Mouse (Mus musculus) erythroblast, embryonic 14.5 days (primary cell): ENCODE results near the gene Susd6. TPM values are rescaled to one million over a fixed set of nuclear protein-coding genes. Genes with fewer than 3 reads are reported as not detected.

ENCODE experiments used
- H3K27me3 ChIP-seq: 2 replicates; pipeline ENCODE4 v1.6.1; 2012; ENCODE audit warnings: inconsistent platforms; ENCODE audit not compliant: control insufficient read depth
- H3K36me3 ChIP-seq: 2 replicates; pipeline ENCODE4 v1.6.1; 2012; ENCODE audit warnings: mild to moderate bottlenecking, inconsistent platforms; ENCODE audit not compliant: control insufficient read depth
- H3K4me1 ChIP-seq: 2 replicates; pipeline ENCODE4 v1.6.1; 2012; ENCODE audit warnings: inconsistent platforms; ENCODE audit not compliant: control insufficient read depth
- H3K4me3 ChIP-seq: replicated peaks from 2 replicates; pipeline ENCODE3; 2012; ENCODE audit warnings: moderate library complexity, mild to moderate bottlenecking, inconsistent platforms
- H3K9me3 ChIP-seq: 2 replicates; pipeline ENCODE4 v1.6.1; 2012; ENCODE audit warnings: low read length, inconsistent platforms, mixed read lengths; ENCODE audit not compliant: control insufficient read depth
- GATA1 ChIP-seq: IDR thresholded peaks from 2 replicates; pipeline ENCODE4 v1.6.1; 2012; ENCODE audit warnings: low read length, inconsistent platforms, mixed read lengths
- TAL1 ChIP-seq: IDR thresholded peaks from 3 replicates; pipeline ENCODE4 v1.6.1; 2012; ENCODE audit warnings: low read length, inconsistent platforms, mixed read lengths
- polyA plus RNA-seq: library from polyadenylated mRNA; stranded (reverse); fragments of >175 nt; gene quantifications from 2 replicates; pipeline ENCODE4 v1.2.3, GENCODE M21; 2012

Susd6 gene
- polyA plus RNA-seq, 1 experiment, result 1.2 TPM

DNA sequence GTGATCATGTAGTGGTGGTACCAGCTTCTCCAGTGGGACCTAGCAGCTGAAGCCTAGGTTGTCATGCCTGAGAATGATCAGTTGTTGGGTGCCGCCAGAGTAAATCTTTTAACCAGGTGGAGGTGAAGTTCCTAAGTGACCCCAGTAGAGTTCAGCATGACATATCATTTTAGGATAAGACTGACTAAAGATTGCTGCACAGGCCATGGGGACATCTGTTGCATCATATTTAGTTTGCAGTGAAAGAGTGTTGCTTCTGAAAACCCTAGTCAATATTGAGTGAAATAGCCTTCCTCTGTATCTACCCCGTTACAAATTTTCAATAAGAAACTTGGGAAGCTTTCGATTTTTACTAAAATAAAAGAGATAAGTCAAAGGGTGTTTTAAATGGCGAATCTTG lies 64.4 kb downstream of the Susd6 start:
- Histone ChIP-seq H3K4me1 (peaks cover 5% of the 10 kb centered on the region), H3K27me3 (no peaks in the 10 kb centered on the region), H3K4me3 (no peak overlapping the region), H3K9me3 (no peaks in the 10 kb centered on the region), H3K36me3 (peaks cover 50% of the 10 kb centered on the region)
- TF ChIP-seq GATA1 (no peak), TAL1 (no peak)

DNA sequence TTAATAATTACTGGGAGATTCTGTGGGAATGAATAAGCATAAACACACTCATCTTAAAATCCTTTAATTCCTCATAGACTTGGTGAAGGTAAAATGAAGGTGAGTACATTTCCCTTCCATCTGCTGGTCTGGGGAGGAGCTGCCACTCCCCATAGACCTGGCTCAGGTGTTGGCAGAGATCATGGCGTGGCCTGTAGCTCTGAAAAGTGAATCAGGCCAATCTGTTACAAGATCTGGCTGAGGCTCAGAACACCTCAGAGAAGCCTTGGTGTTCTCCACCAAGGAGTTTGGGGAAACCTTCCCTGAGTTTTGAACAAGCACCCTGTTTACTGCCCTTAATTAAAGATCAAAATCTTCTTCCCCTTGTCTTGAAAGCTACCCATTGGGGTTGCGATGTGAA lies 64.8 kb downstream of the Susd6 start:
- no peaks in the 10 kb centered on the region for H3K27me3 ChIP-seq
- H3K4me3 ChIP-seq, result no peak overlapping the region
- peaks cover 54% of the 10 kb centered on the region for H3K36me3 ChIP-seq
- no peak for TF ChIP-seq GATA1
- TF ChIP-seq TAL1, result no peak
- H3K9me3 ChIP-seq, result no peaks in the 10 kb centered on the region
- peaks cover 5% of the 10 kb centered on the region for H3K4me1 ChIP-seq

DNA sequence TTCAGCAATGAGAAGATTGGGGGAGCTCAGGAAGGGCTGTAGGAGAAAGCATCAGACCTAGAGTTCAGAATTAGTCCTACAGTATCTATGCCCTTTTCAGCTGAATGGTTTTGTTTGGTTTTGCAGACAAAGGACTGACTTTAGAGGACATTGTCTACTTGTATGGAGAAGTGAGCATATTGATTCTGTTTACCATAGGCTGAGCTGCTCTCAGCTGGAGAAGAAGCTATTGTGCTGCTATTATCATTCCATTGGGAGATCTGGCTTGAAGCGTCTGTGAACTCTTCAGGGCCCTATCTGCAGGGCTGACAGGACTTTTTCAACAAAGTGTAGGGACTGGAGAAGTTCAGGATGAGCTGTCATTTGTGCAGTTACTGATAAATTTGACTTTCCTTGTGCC lies 65.3 kb downstream of the Susd6 start:
- TF ChIP-seq GATA1 (no peak), TAL1 (no peak)
- Histone ChIP-seq H3K4me1 (peaks cover 5% of the 10 kb centered on the region), H3K36me3 (peaks cover 55% of the 10 kb centered on the region)

DNA sequence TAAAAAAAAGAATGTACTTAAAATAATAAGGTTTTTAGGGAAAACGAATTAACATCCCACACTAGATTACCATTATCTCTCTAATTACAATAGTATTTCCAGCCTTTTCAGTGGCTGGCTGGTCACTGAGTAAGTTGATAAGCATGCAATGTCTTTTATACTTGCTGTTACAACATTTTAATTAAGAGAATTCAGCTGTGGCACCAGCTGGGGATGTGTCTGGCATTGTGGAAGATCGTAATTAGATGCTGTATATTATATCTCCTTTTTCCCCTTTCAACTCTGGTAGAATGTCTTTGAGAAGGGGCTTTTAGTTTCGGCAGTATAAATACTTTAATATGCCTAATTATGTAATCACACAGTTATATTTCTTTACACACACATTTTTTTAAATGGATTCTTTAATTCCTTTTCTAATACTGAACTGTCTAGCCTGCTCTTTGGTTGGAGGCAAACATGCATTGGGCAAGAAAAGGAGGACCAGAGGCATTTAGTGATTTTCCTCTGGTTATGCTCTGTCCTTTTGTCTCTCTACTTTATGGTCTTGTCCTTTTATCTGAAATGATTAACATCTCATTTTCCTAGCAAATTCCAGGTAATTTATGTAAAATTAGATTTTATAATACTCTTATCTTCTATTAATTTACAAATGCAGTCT lies 67.5 kb downstream of the Susd6 start:
- TF ChIP-seq GATA1 (no peak), TAL1 (no peak)
- Histone ChIP-seq H3K4me3 (no peak overlapping the region), H3K27me3 (no peaks in the 10 kb centered on the region), H3K9me3 (no peaks in the 10 kb centered on the region), H3K4me1 (peaks cover 7% of the 10 kb centered on the region), H3K36me3 (peaks cover 50% of the 10 kb centered on the region)

More for the DNA sequence above, 65.3 kb downstream of the Susd6 start:
- Histone ChIP-seq H3K4me3 (no peak overlapping the region), H3K27me3 (no peaks in the 10 kb centered on the region), H3K9me3 (no peaks in the 10 kb centered on the region)

- Histone ChIP-seq H3K4me3 (no peak overlapping the region), H3K9me3 (no peaks in the 10 kb centered on the region), H3K27me3 (no peaks in the 10 kb centered on the region), H3K36me3 (peaks cover 53% of the 10 kb centered on the region), H3K4me1 (peaks cover 8% of the 10 kb centered on the region)
- TF ChIP-seq TAL1 (no peak), GATA1 (no peak)
These were observed 68.0 kb downstream of the Susd6 start for GRCm38 (mm10) chr12:80858307-80858706.

- Histone ChIP-seq H3K4me3 (no peak overlapping the region), H3K4me1 (peaks cover 4% of the 10 kb centered on the region), H3K36me3 (peaks cover 55% of the 10 kb centered on the region), H3K27me3 (no peaks in the 10 kb centered on the region), H3K9me3 (no peaks in the 10 kb centered on the region)
- no peak for TF ChIP-seq GATA1
- no peak for TF ChIP-seq TAL1
These were observed 71.6 kb downstream of the Susd6 start for GRCm38 (mm10) chr12:80861916-80862315.

DNA sequence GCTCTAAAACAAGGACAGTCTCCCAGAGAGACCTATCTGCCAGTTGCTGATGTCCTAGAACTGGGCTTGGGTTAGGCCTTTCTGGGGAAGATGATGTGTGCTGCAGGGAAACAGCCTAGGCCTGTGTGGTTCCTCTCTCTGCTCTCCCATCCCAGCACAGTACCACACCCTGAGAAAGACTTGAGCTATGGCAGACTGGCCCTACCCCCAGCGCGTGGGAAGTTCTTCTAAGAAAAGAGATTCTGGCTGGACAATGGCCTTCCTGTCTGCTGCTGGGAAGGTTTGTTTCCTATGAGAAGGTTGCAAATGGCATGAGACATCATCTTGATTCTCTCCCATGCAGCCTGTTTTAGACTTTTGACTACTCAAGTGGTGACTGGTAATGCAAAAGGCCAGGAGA lies 73.1 kb downstream of the Susd6 start:
- peaks cover 67% of the 10 kb centered on the region for H3K36me3 ChIP-seq

GRCm38 (mm10) chr12:80865175-80865574 lies 74.9 kb downstream of the Susd6 start:
- peaks cover 75% of the 10 kb centered on the region for H3K36me3 ChIP-seq
- H3K4me1 ChIP-seq, result peaks cover 9% of the 10 kb centered on the region
- no peaks in the 10 kb centered on the region for H3K27me3 ChIP-seq
- TF ChIP-seq TAL1 (no peak), GATA1 (no peak)
- H3K9me3 ChIP-seq, result no peaks in the 10 kb centered on the region
- no peak overlapping the region for H3K4me3 ChIP-seq

More for the DNA sequence above, 73.1 kb downstream of the Susd6 start:
- H3K9me3 ChIP-seq, result no peaks in the 10 kb centered on the region
- TF ChIP-seq GATA1 (no peak), TAL1 (no peak)
- peaks cover 4% of the 10 kb centered on the region for H3K4me1 ChIP-seq
- H3K4me3 ChIP-seq, result no peak overlapping the region
- no peaks in the 10 kb centered on the region for H3K27me3 ChIP-seq

DNA sequence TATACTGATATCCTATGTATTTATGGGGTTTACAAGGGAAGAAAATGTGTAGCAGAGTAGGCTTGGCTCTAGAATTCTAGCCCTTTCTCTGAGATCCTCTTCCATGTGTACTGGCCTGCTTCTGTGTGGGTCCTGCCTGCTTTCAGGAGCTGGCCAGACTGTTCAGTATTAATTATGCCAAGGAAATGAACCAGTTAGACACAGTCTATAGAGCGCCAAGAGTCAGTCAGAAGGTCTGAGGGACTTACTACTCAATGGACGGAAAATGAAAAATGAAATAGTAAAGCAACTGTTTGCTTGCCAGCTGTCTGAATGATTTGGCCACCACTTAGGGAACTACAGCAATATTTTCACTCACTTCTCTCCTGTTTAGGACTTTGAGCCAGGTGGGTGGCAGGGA lies 75.7 kb downstream of the Susd6 start:
- H3K9me3 ChIP-seq, result no peaks in the 10 kb centered on the region
- H3K27me3 ChIP-seq, result no peaks in the 10 kb centered on the region
- no peak for TF ChIP-seq TAL1
- TF ChIP-seq GATA1, result no peak
- peaks cover 80% of the 10 kb centered on the region for H3K36me3 ChIP-seq
- H3K4me1 ChIP-seq, result peaks cover 16% of the 10 kb centered on the region
- no peak overlapping the region for H3K4me3 ChIP-seq

- TF ChIP-seq GATA1, result no peak
- no peak for TF ChIP-seq TAL1
- peaks cover 83% of the 10 kb centered on the region for H3K36me3 ChIP-seq
- H3K9me3 ChIP-seq, result no peaks in the 10 kb centered on the region
- H3K27me3 ChIP-seq, result no peaks in the 10 kb centered on the region
- H3K4me1 ChIP-seq, result peaks cover 14% of the 10 kb centered on the region
- H3K4me3 ChIP-seq, result no peak overlapping the region
These were observed 76.8 kb downstream of the Susd6 start for GRCm38 (mm10) chr12:80867083-80867482.
